In the genomic region with DNA sequence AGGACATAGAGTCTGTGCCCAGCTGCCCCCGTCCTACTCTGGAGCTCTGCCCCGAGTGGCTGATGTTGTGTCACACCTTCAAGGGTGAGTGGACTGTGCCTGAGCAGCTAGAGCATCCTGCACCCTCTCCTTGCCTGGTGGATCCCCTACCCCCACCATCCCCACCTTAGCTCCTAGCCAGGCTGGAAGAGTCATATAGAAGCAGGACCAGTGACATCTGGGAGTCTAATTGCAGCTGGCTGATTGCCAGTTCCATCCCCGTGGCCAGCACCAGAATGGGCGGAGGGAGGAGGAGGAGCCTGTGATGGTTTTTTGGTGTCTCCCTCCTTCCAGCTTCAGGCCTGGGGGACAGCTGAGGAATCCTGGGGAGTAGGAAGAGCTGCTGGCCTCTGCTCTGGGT, we compare ENCODE assay signal across 8 mouse cellular contexts. TPM values are rescaled to one million over a fixed set of nuclear protein-coding genes. Genes with fewer than 3 reads are reported as not detected.
DNase-seq lines count a peak whose midpoint lies in the region; ATAC-seq and TF ChIP-seq lines count a peak whose summit lies in the region.

No protein-coding gene starts in this region.

- no peak for TF ChIP-seq CTCF in spleen, adult 2 months (IDR thresholded peaks at IDR 0.05; ENCODE audit: extremely low read depth, insufficient read depth, insufficient read length, insufficient replicate concordance)

- peak; percentile 27; the same call in 1 of the 2 replicates for ATAC-seq in forebrain, embryonic 13.5 days
- ATAC-seq in forebrain, embryonic 11.5 days (replicated peaks; ENCODE audit: low FRiP score) = no peak
- no peak for ATAC-seq in neural tube, embryonic 15.5 days (ENCODE audit: low FRiP score)

- peaks cover 9% of the 10 kb centered on the region; the same call in 1 of the 2 replicates for H3K27me3 ChIP-seq in forebrain, embryonic 13.5 days
- H3K27me3 ChIP-seq in forebrain, embryonic 11.5 days (ENCODE audit: control insufficient read depth, insufficient read depth, low read length) = peaks cover 3% of the 10 kb centered on the region; the same call in 1 of the 2 replicates
- H3K27me3 ChIP-seq in spleen, adult 2 months (ENCODE audit: control insufficient read depth, insufficient read depth, low read length) = no peaks in the 10 kb centered on the region
- peaks cover 12% of the 10 kb centered on the region for H3K27me3 ChIP-seq in hindbrain, embryonic 10.5 days (ENCODE audit: insufficient read depth, poor library complexity, severe bottlenecking)
- H3K27me3 ChIP-seq in neural tube, embryonic 15.5 days (replicated peaks) = no peaks in the 10 kb centered on the region

- H3K36me3 ChIP-seq in forebrain, embryonic 13.5 days (ENCODE audit: poor library complexity, severe bottlenecking) = no peaks in the 10 kb centered on the region
- no peaks in the 10 kb centered on the region for H3K36me3 ChIP-seq in forebrain, embryonic 11.5 days (ENCODE audit: control insufficient read depth, insufficient read depth, low read length)
- no peaks in the 10 kb centered on the region for H3K36me3 ChIP-seq in spleen, adult 2 months (ENCODE audit: control insufficient read depth, insufficient read depth, low read length)
- no peaks in the 10 kb centered on the region for H3K36me3 ChIP-seq in hindbrain, embryonic 10.5 days
- H3K36me3 ChIP-seq in neural tube, embryonic 15.5 days = peaks cover 3% of the 10 kb centered on the region; the same call in 1 of the 2 replicates

- H3K27ac ChIP-seq in forebrain, embryonic 13.5 days = no peak overlapping the region
- no peak overlapping the region for H3K27ac ChIP-seq in forebrain, embryonic 11.5 days (ENCODE audit: low read depth, low read length)
- peak overlapping the region; percentile 34 for H3K27ac ChIP-seq in spleen, adult 2 months (ENCODE audit: insufficient read depth, low read length)
- H3K27ac ChIP-seq in hindbrain, embryonic 10.5 days = peak overlapping the region; percentile 18; the same call in 1 of the 2 replicates
- H3K27ac ChIP-seq in neural tube, embryonic 15.5 days (replicated peaks) = 0 out of 2 replicates have a peak overlapping the region, but pooled peaks have one; percentile 46

- no peaks in the 10 kb centered on the region for H3K9me3 ChIP-seq in forebrain, embryonic 13.5 days (replicated peaks)
- no peaks in the 10 kb centered on the region for H3K9me3 ChIP-seq in forebrain, embryonic 11.5 days (ENCODE audit: control insufficient read depth, low read length)
- H3K9me3 ChIP-seq in hindbrain, embryonic 10.5 days = no peaks in the 10 kb centered on the region
- H3K9me3 ChIP-seq in neural tube, embryonic 15.5 days (replicated peaks) = no peaks in the 10 kb centered on the region

- 0 out of 2 replicates have a peak overlapping the region, but pooled peaks have one; percentile 23 for H3K9ac ChIP-seq in forebrain, embryonic 13.5 days
- H3K9ac ChIP-seq in forebrain, embryonic 11.5 days (ENCODE audit: low read length) = no peak overlapping the region
- H3K9ac ChIP-seq in neural tube, embryonic 15.5 days (replicated peaks) = no peak overlapping the region

- TF ChIP-seq POLR2A in spleen, adult 2 months (IDR thresholded peaks at IDR 0.05; ENCODE audit: low read depth, low read length) = no peak

- peaks cover 76% of the 10 kb centered on the region for H3K4me1 ChIP-seq in forebrain, embryonic 13.5 days
- peaks cover 8% of the 10 kb centered on the region for H3K4me1 ChIP-seq in forebrain, embryonic 11.5 days (replicated peaks; ENCODE audit: control insufficient read depth, insufficient read depth, low read length)
- H3K4me1 ChIP-seq in spleen, adult 2 months (ENCODE audit: control insufficient read depth, insufficient read depth, insufficient read length) = peaks cover 12% of the 10 kb centered on the region; the same call in 1 of the 2 replicates
- H3K4me1 ChIP-seq in hindbrain, embryonic 10.5 days (replicated peaks) = peaks cover 94% of the 10 kb centered on the region
- H3K4me1 ChIP-seq in neural tube, embryonic 15.5 days = peaks cover 97% of the 10 kb centered on the region

- no peak for DNase-seq in forebrain, embryonic 11.5 days (ENCODE audit: low spot score)
- DNase-seq in spleen, adult 2 months (ENCODE audit: low read depth in 1 of 2, low spot score in 2 of 2) = no peak
- no peak for DNase-seq in spleen, adult 12 weeks (ENCODE audit: low spot score)
- no peak for DNase-seq in hindbrain, embryonic 10.5 days (ENCODE audit: low spot score)
- no peak for DNase-seq in right cerebral cortex, postnatal 25 days
- DNase-seq in embryo, embryonic 10.5 days (ENCODE audit: low spot score) = no peak

- no peak overlapping the region for H3K4me3 ChIP-seq in forebrain, embryonic 13.5 days
- H3K4me3 ChIP-seq in forebrain, embryonic 11.5 days (ENCODE audit: low read depth, low read length) = no peak overlapping the region
- no peak overlapping the region for H3K4me3 ChIP-seq in spleen, adult 2 months (ENCODE audit: extremely low read depth, insufficient read depth, insufficient read length)
- no peak overlapping the region for H3K4me3 ChIP-seq in hindbrain, embryonic 10.5 days
- H3K4me3 ChIP-seq in neural tube, embryonic 15.5 days (replicated peaks) = no peak overlapping the region

- H3K4me2 ChIP-seq in forebrain, embryonic 13.5 days = no peak overlapping the region
- no peak overlapping the region for H3K4me2 ChIP-seq in forebrain, embryonic 11.5 days (ENCODE audit: low read depth, low read length, severe bottlenecking)
- 0 out of 2 replicates have a peak overlapping the region, but pooled peaks have one; percentile 3 for H3K4me2 ChIP-seq in neural tube, embryonic 15.5 days

- WGBS in forebrain, embryonic 13.5 days = 38% methylated on average over 4 of the region's 4 CpGs
- 58% methylated on average over 4 of the region's 4 CpGs for WGBS in forebrain, embryonic 11.5 days
- WGBS in spleen, adult 2 months = 61% methylated on average over 4 of the region's 4 CpGs
- 64% methylated on average over 4 of the region's 4 CpGs for WGBS in hindbrain, embryonic 10.5 days
- WGBS in neural tube, embryonic 15.5 days = 35% methylated on average over 4 of the region's 4 CpGs

RNA-seq across cellular contexts. Expression of a gene that starts 6.8 kb away (rescaled TPM):
- polyA plus RNA-seq in forebrain, embryonic 13.5 days (2015; fragmentation: Nextera tagmentation; extraction: Ambion mirVana) = 36.1 and 41.9 TPM in 2 replicates
- 19.4 and 19.5 TPM in 2 replicates for polyA plus RNA-seq in forebrain, embryonic 11.5 days (2014; fragmentation: Nextera tagmentation; extraction: Ambion mirVana)
- 110 and 140 TPM in 2 replicates for polyA plus RNA-seq in spleen, adult 2 months (2012; rRNA removed)
- polyA plus RNA-seq in hindbrain, embryonic 10.5 days (2016; fragmentation: Nextera tagmentation; extraction: Ambion mirVana) = 30.0 and 38.4 TPM in 2 replicates
- 117 and 130 TPM in 2 replicates for polyA plus RNA-seq in neural tube, embryonic 15.5 days (2015; fragmentation: Nextera tagmentation; extraction: Ambion mirVana)

Comparison
In these comparisons a context has a peak if more than half of its experiments do, and no peak if none do; other contexts are left out.
1. H3K27ac ChIP-seq: peak in spleen, adult 2 months (single experiment), hindbrain, embryonic 10.5 days (single experiment) and neural tube, embryonic 15.5 days (single experiment); none in forebrain, embryonic 13.5 days (single experiment) and forebrain, embryonic 11.5 days (single experiment).